Mouse (Mus musculus) heart, adult 9 months (tissue): ENCODE measurements at regions not wholly inside any gene's neighbourhood (a gene's known extent, or its start where the extent isn't known, plus 50 kb on each side); places are given as distances from the start of the nearest gene placed in this dataset.
A peak's percentile ranks its signal among the peaks of the same experiment; 100 is the strongest.

Source experiments
- DNase-seq, 2 experiments: peaks; one replicate each; pipeline ENCODE4 v3.0.0; 2022; ENCODE audit warnings: low spot score in 2 of 2

DNA sequence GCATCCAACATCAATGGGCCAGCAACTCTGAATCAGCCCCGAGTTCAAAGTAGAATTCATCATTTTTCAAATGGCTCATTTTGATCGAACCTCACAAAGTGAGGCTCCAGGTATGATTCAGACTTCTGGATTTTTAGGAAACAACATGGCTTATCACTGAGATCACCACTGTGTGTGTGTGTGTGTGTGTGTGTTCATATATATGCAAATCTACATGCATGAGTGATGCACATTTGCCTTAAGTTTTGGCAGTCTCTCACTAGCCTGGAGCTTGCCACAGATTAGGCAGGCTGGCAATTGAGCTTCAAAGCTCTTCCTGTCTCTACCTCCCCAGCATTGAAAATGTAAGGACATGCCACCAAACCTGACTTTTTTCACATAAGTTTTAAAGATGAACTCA lies 195.1 kb upstream of the Mindy3 start:
- no peak for DNase-seq

DNA sequence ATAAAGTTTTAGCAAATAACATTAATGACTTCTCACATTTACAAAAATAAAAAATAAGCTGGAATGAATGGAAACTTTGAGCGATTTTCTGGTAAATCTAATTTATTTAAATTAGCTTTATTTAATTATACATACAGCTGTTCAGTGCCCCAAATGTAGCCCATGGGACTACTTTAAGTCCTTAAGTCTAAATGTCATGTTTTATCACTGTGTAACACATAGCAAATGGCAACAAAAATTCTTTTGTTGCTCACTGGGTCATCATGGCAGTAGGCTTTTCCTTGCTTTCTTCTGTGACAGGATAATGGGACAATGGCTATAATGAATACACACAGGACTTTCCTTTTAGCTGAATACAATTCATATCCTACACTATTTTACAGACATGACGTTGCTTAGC lies 194.6 kb upstream of the Mindy3 start:
- no peak for DNase-seq

DNA sequence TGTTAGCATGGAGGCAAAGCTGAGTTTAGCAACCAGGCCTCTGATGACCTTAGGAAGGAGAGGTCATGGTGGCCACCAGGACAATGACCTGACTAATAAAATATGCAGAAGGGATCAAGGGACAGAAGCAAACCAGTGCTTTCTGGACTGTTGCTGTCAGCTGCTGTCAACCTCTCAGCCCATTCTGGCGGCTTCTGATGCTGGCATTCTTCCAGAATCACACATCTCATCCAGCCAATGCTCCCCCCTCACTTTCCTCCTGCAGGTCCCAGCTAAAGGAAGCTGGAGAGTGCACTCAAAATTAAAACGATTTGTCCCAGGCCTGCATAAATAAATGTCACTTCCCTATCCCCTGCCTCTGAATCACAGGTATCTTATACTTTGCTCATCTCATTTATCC lies 163.3 kb upstream of the Mindy3 start:
- peak in 1 of 2 experiments; percentile 6 for DNase-seq

DNA sequence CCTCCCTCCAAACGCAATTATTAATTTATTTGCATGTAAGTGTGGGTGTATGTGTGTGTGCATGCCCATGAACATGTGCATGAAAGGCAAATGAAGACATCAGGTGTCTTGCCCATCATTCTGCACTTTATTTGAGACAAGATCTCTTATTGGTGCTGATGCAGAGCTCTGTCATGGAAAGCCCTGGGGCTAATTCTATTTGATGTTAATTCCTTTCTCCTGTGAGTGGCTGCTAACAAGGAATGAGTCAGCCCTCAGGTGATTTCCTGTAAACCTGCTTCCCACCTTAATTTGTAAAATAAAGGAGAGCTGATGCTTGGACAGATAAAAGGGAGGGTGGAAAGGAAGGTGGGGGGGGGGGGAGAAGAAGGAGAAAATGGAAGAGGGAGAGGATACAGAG lies 138.5 kb upstream of the Mindy3 start:
- DNase-seq, result no peak

DNA sequence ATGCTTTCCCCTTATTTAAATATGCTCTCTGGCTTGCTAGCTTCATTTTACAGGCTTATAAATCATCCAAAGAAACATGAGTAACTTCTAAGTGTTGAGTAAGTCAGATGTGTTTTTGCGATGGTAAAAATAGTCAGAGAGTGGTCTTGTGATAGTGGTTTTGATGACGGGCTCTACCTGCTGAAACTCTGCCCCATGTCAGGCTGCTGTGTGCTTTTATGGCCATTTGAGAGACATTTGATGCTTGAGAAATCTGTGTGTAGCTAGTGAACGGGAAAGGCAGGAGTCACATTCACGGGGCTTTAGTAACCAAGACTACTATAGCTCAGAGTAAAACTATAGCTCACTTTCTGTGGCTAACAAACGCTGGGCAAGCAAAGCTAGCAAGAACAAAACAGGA lies 103.1 kb upstream of the Mindy3 start:
- DNase-seq, result no peak

DNA sequence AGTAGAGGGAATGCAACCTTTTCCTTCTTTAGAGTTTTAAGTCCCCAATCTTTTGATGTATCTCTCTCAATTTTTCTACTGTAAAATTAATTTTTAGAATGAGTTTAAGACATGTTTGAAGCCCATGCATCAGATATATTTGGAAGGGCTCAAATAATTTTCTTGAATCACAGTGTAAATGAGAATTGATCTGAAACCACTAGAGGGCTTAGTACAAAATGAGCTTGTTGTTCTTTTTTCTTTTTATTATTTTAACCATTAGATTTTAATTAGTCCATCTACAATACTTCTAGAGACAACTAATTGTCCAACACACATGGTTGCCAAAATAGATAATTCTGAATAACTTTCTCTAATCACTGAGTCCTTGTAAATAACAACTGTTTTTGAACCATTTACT lies 102.5 kb upstream of the Mindy3 start:
- no peak for DNase-seq

DNA sequence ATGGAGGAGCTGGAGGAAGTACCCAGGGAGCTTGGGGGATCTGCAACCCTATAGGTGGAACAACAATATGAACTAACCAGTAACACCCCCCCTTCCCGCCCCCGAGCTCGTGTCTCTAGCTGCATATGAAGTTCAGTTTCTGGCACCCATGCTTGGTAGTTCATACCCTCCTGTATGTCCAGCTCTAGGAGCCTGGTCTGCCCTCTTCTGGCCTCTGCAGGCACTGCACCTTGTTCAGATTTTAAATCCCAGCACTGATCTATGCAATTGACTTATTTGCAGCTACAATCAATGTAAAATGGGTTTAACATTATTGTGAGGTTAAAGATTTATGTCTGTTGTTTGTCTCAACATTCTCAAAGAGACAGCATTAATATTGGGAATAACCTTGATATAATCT lies 73.1 kb upstream of the Mindy3 start:
- no peak for DNase-seq

DNA sequence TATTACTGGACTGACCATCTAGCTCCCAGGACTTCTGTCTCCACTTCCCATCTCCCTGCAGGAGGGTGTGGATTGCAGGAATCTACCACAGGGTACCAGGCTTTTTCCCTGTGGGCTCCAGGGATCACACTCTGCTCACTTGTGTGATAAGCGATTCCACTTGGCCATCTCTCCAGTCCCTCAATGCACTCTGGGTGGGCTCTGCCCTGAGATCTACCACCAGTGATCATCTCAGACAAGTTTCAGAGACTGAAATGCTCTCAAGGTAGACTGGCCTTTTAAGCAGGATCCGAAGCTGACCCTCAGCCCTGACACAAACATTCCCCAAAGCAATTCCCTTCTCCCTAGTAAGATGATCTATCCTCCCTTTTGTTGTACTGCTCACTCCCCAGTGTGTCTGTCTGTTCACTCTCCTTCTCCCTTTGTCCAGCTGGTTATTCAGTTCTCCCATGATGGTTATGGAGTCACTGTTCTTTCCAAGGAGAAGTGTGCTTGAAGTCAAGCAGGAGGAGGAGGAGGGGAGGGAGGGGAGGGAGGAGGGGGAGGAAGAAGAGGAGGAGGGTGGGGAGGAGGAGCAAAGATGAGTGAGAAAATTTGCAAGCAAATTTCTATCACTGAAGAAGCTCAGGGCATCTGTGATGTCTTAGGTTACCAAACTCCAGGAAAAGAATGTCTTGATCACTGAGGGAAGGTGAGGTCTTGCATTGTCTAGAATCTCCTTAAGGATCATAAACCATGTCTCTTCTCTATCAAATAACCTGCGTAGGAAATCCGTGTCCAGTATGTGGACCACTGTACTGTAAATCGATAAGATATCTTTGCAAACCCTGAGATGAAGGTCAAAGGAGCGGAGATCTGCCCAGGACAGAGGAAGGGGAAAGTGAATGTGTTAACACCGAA lies 50.4 kb upstream of the Mindy3 start:
- no peak for DNase-seq
